Mouse (Mus musculus) kidney, embryonic 15.5 days (tissue): ENCODE results near the gene Sema6d. TPM values are rescaled to one million over a fixed set of nuclear protein-coding genes. Genes with fewer than 3 reads are reported as not detected.

Experiments
- ATAC-seq: fragments of 200-750 bp; cut with Nextera tagmentation; replicated peaks from 2 replicates; pipeline ENCODE4 v1.8.0; 2017; ENCODE audit warnings: moderate TSS enrichment; ENCODE audit not compliant: low FRiP score
- H3K27ac ChIP-seq: fragments of 300-500 bp; sonication (generic); 2 replicates; pipeline ENCODE4 v1.5.1; 2015; ENCODE audit warnings: mild to moderate bottlenecking, inconsistent platforms
- H3K27me3 ChIP-seq: fragments of 300-500 bp; sonication (generic); 2 replicates; pipeline ENCODE4 v1.6.1; 2015; ENCODE audit warnings: inconsistent platforms
- H3K36me3 ChIP-seq: fragments of 300-500 bp; sonication (generic); 2 replicates; pipeline ENCODE4 v1.6.1; 2015; ENCODE audit warnings: inconsistent platforms
- H3K4me1 ChIP-seq: fragments of 300-500 bp; sonication (generic); 2 replicates; pipeline ENCODE4 v1.6.1; 2015; ENCODE audit warnings: inconsistent platforms
- H3K4me2 ChIP-seq: fragments of 300-500 bp; sonication (generic); 2 replicates; pipeline ENCODE4 v1.6.1; 2015; ENCODE audit warnings: moderate library complexity, mild to moderate bottlenecking, inconsistent platforms
- H3K4me3 ChIP-seq: fragments of 300-500 bp; sonication (generic); replicated peaks from 2 replicates; pipeline ENCODE4 v1.5.1; 2015; ENCODE audit warnings: mild to moderate bottlenecking, inconsistent platforms
- H3K9ac ChIP-seq: fragments of 300-500 bp; sonication (generic); 2 replicates; pipeline ENCODE4 v1.6.1; 2015; ENCODE audit warnings: mild to moderate bottlenecking, inconsistent platforms
- H3K9me3 ChIP-seq: fragments of 300-500 bp; sonication (generic); replicated peaks from 2 replicates; pipeline ENCODE4 v1.6.1; 2016; ENCODE audit warnings: inconsistent platforms
- WGBS: fragments of 180-500 bp; shearing (Covaris S2); methylation state at CpG from one replicate; pipeline ENCODE4 v1.1.7; 2015; ENCODE audit warnings: mixed read lengths; 5-methylcytosine and 5-hydroxymethylcytosine counted together
- polyA plus RNA-seq: library from polyadenylated mRNA; unstranded; fragments of >200 nt; fragmentation: Nextera tagmentation; extraction: Ambion mirVana; gene quantifications from 2 replicates; pipeline ENCODE4 v1.2.1, GENCODE M21; 2015

The Sema6d gene
- 8.4 and 9.5 TPM in 2 replicates for polyA plus RNA-seq

- peak; percentile 87 for ATAC-seq
- Histone ChIP-seq H3K4me3 (peak within 1 kb of the TSS; percentile 51), H3K4me1 (peaks cover 16% of the 10 kb centered on the region), H3K36me3 (no peaks in the 10 kb centered on the region), H3K4me2 (peak within 1 kb of the TSS; percentile 97), H3K9ac (peak within 1 kb of the TSS; percentile 29; the same call in 1 of the 2 replicates), H3K27ac (no peak within 1 kb of the TSS), H3K9me3 (no peaks in the 10 kb centered on the region), H3K27me3 (peaks cover 52% of the 10 kb centered on the region)
- WGBS: 2% methylated on average over 29 of the region's 29 CpGs
These were observed at the start of gene Sema6d for GRCm38 (mm10) chr2:124089813-124090230. TSS of gene Sema6d (plus strand) at chr2:124089969.

DNA sequence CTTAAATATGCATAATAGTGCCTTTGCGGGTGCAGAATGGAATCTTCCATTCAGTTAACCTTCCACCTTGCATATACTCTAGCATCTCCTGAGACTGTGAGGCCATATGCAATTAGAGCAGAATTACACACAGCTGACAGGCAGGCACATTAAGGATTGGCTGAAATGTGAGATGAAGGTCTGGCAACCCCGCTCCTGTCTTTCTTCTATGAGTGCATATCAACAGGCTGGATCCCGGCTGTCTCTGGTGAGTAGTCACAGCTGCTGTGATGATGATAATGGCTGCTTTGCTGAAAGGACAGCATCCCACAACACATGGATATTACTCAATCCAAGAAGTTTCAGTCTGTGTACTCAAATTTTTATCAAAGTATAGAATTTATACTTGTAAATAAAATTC is 29.9 kb upstream of the Sema6d start:
- no peaks in the 10 kb centered on the region for H3K27me3 ChIP-seq
- no peak overlapping the region for H3K27ac ChIP-seq
- WGBS: 30% methylated on average over 3 of the region's 3 CpGs
- no peak overlapping the region for H3K4me2 ChIP-seq
- no peak overlapping the region for H3K4me3 ChIP-seq
- no peak overlapping the region for H3K9ac ChIP-seq
- H3K9me3 ChIP-seq: no peaks in the 10 kb centered on the region
- no peaks in the 10 kb centered on the region for H3K36me3 ChIP-seq
- 0 out of 2 replicates have a peak, but pooled peaks have one; percentile 40 for ATAC-seq
- no peaks in the 10 kb centered on the region for H3K4me1 ChIP-seq

DNA sequence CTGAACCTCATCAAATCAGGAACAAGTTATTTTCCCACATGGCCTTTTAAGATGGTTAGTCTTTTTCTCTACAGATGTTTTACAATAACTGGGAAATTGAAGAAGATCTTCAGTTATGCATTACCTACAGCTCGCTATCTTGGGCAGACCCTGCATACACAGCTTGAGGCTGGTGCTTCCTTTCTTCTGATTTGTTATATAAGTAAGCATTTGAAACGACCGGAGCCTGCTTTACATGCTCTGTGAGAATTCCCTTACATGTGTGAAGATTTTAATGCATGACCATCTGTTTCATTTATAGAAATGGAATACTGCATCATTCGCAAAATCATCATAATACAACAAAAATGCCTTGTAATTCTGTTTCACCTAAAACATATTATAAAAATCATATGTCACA is 21.4 kb upstream of the Sema6d start:
- H3K9ac ChIP-seq: no peak overlapping the region
- 89% methylated on average over 4 of the region's 4 CpGs for WGBS
- H3K4me3 ChIP-seq: no peak overlapping the region
- H3K36me3 ChIP-seq: no peaks in the 10 kb centered on the region
- H3K9me3 ChIP-seq: no peaks in the 10 kb centered on the region
- H3K4me2 ChIP-seq: no peak overlapping the region
- no peak for ATAC-seq
- no peaks in the 10 kb centered on the region for H3K27me3 ChIP-seq
- H3K27ac ChIP-seq: no peak overlapping the region
- H3K4me1 ChIP-seq: no peaks in the 10 kb centered on the region

GRCm38 (mm10) chr2:124070664-124071063 is 19.1 kb upstream of the Sema6d start:
- H3K4me3 ChIP-seq: no peak overlapping the region
- 9% methylated on average over 2 of the region's 2 CpGs for WGBS
- H3K9me3 ChIP-seq: no peaks in the 10 kb centered on the region
- no peak overlapping the region for H3K9ac ChIP-seq
- no peaks in the 10 kb centered on the region for H3K27me3 ChIP-seq
- H3K4me1 ChIP-seq: no peaks in the 10 kb centered on the region
- no peak overlapping the region for H3K27ac ChIP-seq
- H3K36me3 ChIP-seq: no peaks in the 10 kb centered on the region
- ATAC-seq: peak; percentile 93
- no peak overlapping the region for H3K4me2 ChIP-seq

GRCm38 (mm10) chr2:124071380-124071779 is 18.4 kb upstream of the Sema6d start:
- Histone ChIP-seq H3K9ac (no peak overlapping the region), H3K36me3 (no peaks in the 10 kb centered on the region), H3K4me1 (no peaks in the 10 kb centered on the region), H3K9me3 (no peaks in the 10 kb centered on the region), H3K4me3 (no peak overlapping the region), H3K27ac (no peak overlapping the region), H3K27me3 (no peaks in the 10 kb centered on the region), H3K4me2 (no peak overlapping the region)
- ATAC-seq: peak; percentile 95
- WGBS: 11% methylated on average over 2 of the region's 2 CpGs

DNA sequence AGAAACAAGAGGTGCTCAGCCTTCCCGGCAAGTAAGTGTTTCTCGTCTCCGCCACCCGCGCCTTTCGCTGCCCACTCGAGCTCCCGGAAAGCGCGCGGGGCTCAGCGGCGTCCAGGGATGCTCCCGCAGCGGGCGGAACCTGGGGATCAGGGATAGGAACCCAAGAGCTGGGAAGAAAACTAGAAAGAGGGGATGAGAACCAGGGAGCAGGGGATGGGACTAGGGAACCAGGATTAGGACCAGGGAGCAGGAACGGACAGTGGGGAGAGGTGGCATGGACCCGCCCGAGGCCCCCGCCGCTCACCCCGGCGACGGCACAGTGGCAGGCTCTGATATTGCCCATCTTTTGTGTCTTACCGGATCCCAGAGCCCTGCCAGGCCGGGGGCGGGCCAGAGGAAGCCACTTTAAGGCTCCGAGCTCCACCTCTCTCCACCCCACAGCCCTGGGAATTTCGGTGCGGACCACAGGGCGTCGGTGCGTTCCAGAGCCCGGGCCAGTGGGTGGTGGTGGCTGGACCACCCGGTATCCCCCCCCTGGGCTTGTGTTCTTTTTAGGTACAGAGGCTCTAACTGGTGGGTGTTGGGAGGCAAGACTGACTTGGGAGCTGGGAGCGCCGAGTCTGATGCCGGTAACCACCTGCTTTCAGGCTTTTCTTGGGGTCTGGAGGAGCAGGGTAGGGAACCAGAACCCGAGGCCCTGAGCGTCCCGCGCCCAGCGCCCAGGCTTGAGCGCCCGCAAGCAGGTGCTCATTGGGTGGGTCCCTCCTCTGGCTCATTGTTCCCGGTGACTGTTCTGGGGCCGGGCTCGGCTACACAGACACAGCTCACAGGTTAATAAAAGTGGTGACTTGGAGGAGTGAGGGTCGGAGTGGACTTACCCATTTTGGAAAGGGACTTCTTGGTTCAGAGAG is 717 bp downstream of the Sema6d start:
- H3K9me3 ChIP-seq: no peaks in the 10 kb centered on the region
- WGBS: under 1% methylated on average over 49 of the region's 49 CpGs
- peak; percentile 77 for ATAC-seq
- H3K9ac ChIP-seq: peak overlapping the region; percentile 29; the same call in 1 of the 2 replicates
- H3K27me3 ChIP-seq: peaks cover 52% of the 10 kb centered on the region
- no peak overlapping the region for H3K27ac ChIP-seq
- peaks cover 16% of the 10 kb centered on the region for H3K4me1 ChIP-seq
- H3K36me3 ChIP-seq: no peaks in the 10 kb centered on the region
- peak overlapping the region; percentile 97 for H3K4me2 ChIP-seq
- peak overlapping the region; percentile 51 for H3K4me3 ChIP-seq

DNA sequence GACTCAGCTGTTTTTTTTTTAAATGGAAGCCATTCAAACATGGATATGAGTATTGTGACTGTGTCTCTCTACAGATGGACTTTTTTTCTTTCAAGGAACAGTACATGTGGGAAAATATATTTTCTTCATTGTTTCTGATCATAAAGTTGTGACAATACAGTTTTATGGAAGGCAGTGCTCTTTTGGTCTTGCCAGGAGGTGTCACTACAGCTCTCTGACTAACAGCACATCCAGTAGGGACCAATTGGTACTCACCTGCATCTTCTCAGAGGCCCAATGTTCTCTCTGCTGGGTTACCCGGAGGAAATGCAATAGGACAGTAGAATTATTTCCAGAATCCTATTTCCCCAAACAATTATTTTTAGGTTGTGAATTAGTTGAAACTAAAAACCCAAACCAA is 9.9 kb downstream of the Sema6d start:
- no peaks in the 10 kb centered on the region for H3K9me3 ChIP-seq

DNA sequence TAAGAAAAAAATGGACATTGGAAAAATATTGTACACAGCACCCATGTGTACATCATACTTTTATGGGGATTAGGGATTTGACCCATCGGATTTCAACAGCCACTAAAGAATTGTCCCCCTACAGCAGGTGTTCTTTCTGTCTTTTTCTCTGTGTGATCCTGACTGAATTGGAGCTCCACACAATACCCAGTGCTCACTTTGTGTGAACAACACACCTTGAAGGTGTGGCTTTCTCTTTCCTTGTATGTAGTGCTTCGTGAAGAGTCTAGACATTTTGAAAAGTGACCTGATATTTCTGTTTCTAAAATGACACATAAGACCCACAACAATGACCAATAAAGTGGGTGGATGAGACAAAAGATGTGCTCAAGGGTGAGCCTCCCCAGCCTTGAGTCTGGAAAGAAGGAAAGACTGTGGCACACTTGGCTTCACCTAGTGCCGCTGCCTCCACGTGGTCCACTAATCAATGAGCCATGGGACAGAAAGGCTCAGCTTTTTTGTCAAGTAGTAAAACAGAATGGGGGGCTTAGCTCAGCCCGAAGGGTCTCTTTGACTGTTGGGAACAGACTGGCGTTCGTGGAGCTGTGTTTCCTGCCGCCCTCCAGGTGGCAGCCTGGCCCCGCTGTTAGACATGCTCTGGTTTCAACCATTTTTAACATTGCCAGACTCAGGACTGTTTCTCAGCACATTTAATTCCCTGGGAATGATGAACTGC is 10.9 kb downstream of the Sema6d start:
- H3K27ac ChIP-seq: no peak overlapping the region
- WGBS: 26% methylated on average over 9 of the region's 9 CpGs
- H3K4me2 ChIP-seq: no peak overlapping the region
- H3K4me1 ChIP-seq: no peaks in the 10 kb centered on the region
- no peaks in the 10 kb centered on the region for H3K9me3 ChIP-seq
- H3K9ac ChIP-seq: no peak overlapping the region
- ATAC-seq: peak; percentile 79; the same call in 1 of the 2 replicates
- H3K27me3 ChIP-seq: no peaks in the 10 kb centered on the region
- H3K4me3 ChIP-seq: no peak overlapping the region
- H3K36me3 ChIP-seq: no peaks in the 10 kb centered on the region

More for the DNA sequence above, 9.9 kb downstream of the Sema6d start:
- Histone ChIP-seq H3K4me2 (no peak overlapping the region), H3K27ac (no peak overlapping the region), H3K9ac (no peak overlapping the region), H3K4me3 (no peak overlapping the region), H3K4me1 (no peaks in the 10 kb centered on the region), H3K27me3 (no peaks in the 10 kb centered on the region), H3K36me3 (no peaks in the 10 kb centered on the region)
- no peak for ATAC-seq
- WGBS: 52% methylated on average over 1 of the region's 1 CpGs

GRCm38 (mm10) chr2:124101201-124101517 is 11.4 kb downstream of the Sema6d start:
- Histone ChIP-seq H3K27ac (no peak overlapping the region), H3K9ac (no peak overlapping the region), H3K9me3 (no peaks in the 10 kb centered on the region), H3K27me3 (no peaks in the 10 kb centered on the region), H3K36me3 (no peaks in the 10 kb centered on the region), H3K4me3 (no peak overlapping the region), H3K4me2 (no peak overlapping the region), H3K4me1 (no peaks in the 10 kb centered on the region)
- no peak for ATAC-seq

- Histone ChIP-seq H3K4me2 (no peak overlapping the region), H3K27me3 (no peaks in the 10 kb centered on the region), H3K9me3 (no peaks in the 10 kb centered on the region), H3K4me1 (no peaks in the 10 kb centered on the region), H3K36me3 (no peaks in the 10 kb centered on the region), H3K4me3 (no peak overlapping the region), H3K9ac (no peak overlapping the region), H3K27ac (no peak overlapping the region)
- WGBS: 64% methylated on average over 5 of the region's 5 CpGs
- no peak for ATAC-seq
These were observed 11.8 kb downstream of the Sema6d start for GRCm38 (mm10) chr2:124101580-124101979.

- Histone ChIP-seq H3K4me3 (no peak overlapping the region), H3K27me3 (no peaks in the 10 kb centered on the region), H3K27ac (no peak overlapping the region), H3K4me2 (no peak overlapping the region), H3K9ac (no peak overlapping the region), H3K9me3 (no peaks in the 10 kb centered on the region), H3K4me1 (no peaks in the 10 kb centered on the region), H3K36me3 (no peaks in the 10 kb centered on the region)
- no peak for ATAC-seq
These were observed 13.5 kb downstream of the Sema6d start for GRCm38 (mm10) chr2:124103277-124103676.

GRCm38 (mm10) chr2:124118469-124119243 is 28.9 kb downstream of the Sema6d start:
- no peaks in the 10 kb centered on the region for H3K9me3 ChIP-seq
- ATAC-seq: no peak
- no peak overlapping the region for H3K4me3 ChIP-seq
- no peak overlapping the region for H3K4me2 ChIP-seq
- no peaks in the 10 kb centered on the region for H3K36me3 ChIP-seq
- no peak overlapping the region for H3K27ac ChIP-seq
- no peaks in the 10 kb centered on the region for H3K4me1 ChIP-seq
- no peaks in the 10 kb centered on the region for H3K27me3 ChIP-seq
- H3K9ac ChIP-seq: no peak overlapping the region
- WGBS: 58% methylated on average over 11 of the region's 11 CpGs
